Comparison of ENCODE assay signal across 15 mouse cellular contexts in genomic region chr2:164635266-164635665, GRCm38 (mm10). TPM values are rescaled to one million over a fixed set of nuclear protein-coding genes. Genes with fewer than 3 reads are reported as not detected.
DNase-seq lines count a peak whose midpoint lies in the region; ATAC-seq and TF ChIP-seq lines count a peak whose summit lies in the region.
"Had no signal": no experiment of that assay in that cellular context is flagged by ENCODE, and none has a peak within 500 bp of the region (broad histone marks: within the 10 kb centered on the region; RNA-seq: fewer than 3 reads in every experiment).

No protein-coding gene starts in this region.

- no peak overlapping the region for H3K9ac ChIP-seq in hindbrain, postnatal 0 days (replicated peaks; ENCODE audit: low read length)
- no peak overlapping the region for H3K9ac ChIP-seq in hindbrain, embryonic 16.5 days (ENCODE audit: low read depth, low read length)
- no peak overlapping the region for H3K9ac ChIP-seq in midbrain, postnatal 0 days (replicated peaks; ENCODE audit: low read length, poor library complexity, severe bottlenecking)
- no peak overlapping the region for H3K9ac ChIP-seq in midbrain, embryonic 15.5 days
- H3K9ac ChIP-seq: heart, embryonic 12.5 days had no signal

- H3K27me3 ChIP-seq in hindbrain, postnatal 0 days (ENCODE audit: insufficient read depth, low read length): no peaks in the 10 kb centered on the region
- H3K27me3 ChIP-seq in hindbrain, embryonic 16.5 days (replicated peaks; ENCODE audit: control insufficient read depth, insufficient read depth, low read length): no peaks in the 10 kb centered on the region
- no peaks in the 10 kb centered on the region for H3K27me3 ChIP-seq in midbrain, postnatal 0 days (ENCODE audit: insufficient read depth, low read length)
- H3K27me3 ChIP-seq in midbrain, embryonic 15.5 days (replicated peaks): no peaks in the 10 kb centered on the region
- H3K27me3 ChIP-seq: heart, embryonic 12.5 days had no signal

- no peak for DNase-seq in hindbrain, postnatal 0 days (ENCODE audit: low spot score)
- no peak for DNase-seq in midbrain, postnatal 0 days (ENCODE audit: low spot score)
- peak; percentile 70 for DNase-seq in ZHBTc4 (ENCODE audit: low read depth, low spot score)
- peak; percentile 13 for DNase-seq in naive thymus-derived CD4-positive, alpha-beta T cell, adult 2 months (ENCODE audit: low read depth)
- DNase-seq in cerebellum, adult 9-11 months: no peak
- no peak for DNase-seq in right cerebral cortex, adult 2 months (ENCODE audit: low spot score in 2 of 2)
- DNase-seq: kidney, postnatal 10 days; right cerebral cortex, adult 18-20 months had no signal

- no peak overlapping the region for H3K27ac ChIP-seq in hindbrain, postnatal 0 days
- H3K27ac ChIP-seq in hindbrain, embryonic 16.5 days (ENCODE audit: low read depth, low read length): no peak overlapping the region
- no peak overlapping the region for H3K27ac ChIP-seq in midbrain, postnatal 0 days (ENCODE audit: low read depth, low read length)
- no peak overlapping the region for H3K27ac ChIP-seq in midbrain, embryonic 15.5 days

- no peaks in the 10 kb centered on the region for H3K9me3 ChIP-seq in hindbrain, postnatal 0 days (ENCODE audit: low read length)
- H3K9me3 ChIP-seq in hindbrain, embryonic 16.5 days (ENCODE audit: control insufficient read depth, low read length): no peaks in the 10 kb centered on the region
- no peaks in the 10 kb centered on the region for H3K9me3 ChIP-seq in midbrain, postnatal 0 days (ENCODE audit: low read length)
- H3K9me3 ChIP-seq in midbrain, embryonic 15.5 days: no peaks in the 10 kb centered on the region

- no peaks in the 10 kb centered on the region for H3K36me3 ChIP-seq in hindbrain, postnatal 0 days (ENCODE audit: insufficient read depth, low read length)
- H3K36me3 ChIP-seq in hindbrain, embryonic 16.5 days (ENCODE audit: control insufficient read depth, insufficient read depth, low read length): no peaks in the 10 kb centered on the region
- H3K36me3 ChIP-seq in midbrain, postnatal 0 days (ENCODE audit: insufficient read depth, low read length): no peaks in the 10 kb centered on the region
- no peaks in the 10 kb centered on the region for H3K36me3 ChIP-seq in midbrain, embryonic 15.5 days (replicated peaks)
- H3K36me3 ChIP-seq: heart, embryonic 12.5 days had no signal

- H3K4me3 ChIP-seq in hindbrain, postnatal 0 days (ENCODE audit: low read length): no peak overlapping the region
- no peak overlapping the region for H3K4me3 ChIP-seq in hindbrain, embryonic 16.5 days (ENCODE audit: low read length)
- no peak overlapping the region for H3K4me3 ChIP-seq in midbrain, postnatal 0 days (ENCODE audit: low read depth, low read length)
- no peak overlapping the region for H3K4me3 ChIP-seq in midbrain, embryonic 15.5 days
- H3K4me3 ChIP-seq: heart, embryonic 12.5 days had no signal

- WGBS in hindbrain, postnatal 0 days: 83% methylated on average over 9 of the region's 9 CpGs
- 83% methylated on average over 9 of the region's 9 CpGs for WGBS in hindbrain, embryonic 16.5 days
- WGBS in midbrain, postnatal 0 days: 81% methylated on average over 9 of the region's 9 CpGs
- WGBS in midbrain, embryonic 15.5 days: 78% methylated on average over 9 of the region's 9 CpGs

- no peak for ATAC-seq in hindbrain, postnatal 0 days
- ATAC-seq in hindbrain, embryonic 16.5 days: no peak
- ATAC-seq in midbrain, postnatal 0 days (ENCODE audit: low FRiP score): no peak
- no peak for ATAC-seq in midbrain, embryonic 15.5 days (replicated peaks)

- TF ChIP-seq CTCF in hindbrain, postnatal 0 days (IDR thresholded peaks at IDR 0.05; ENCODE audit: low read depth): peak; percentile 28
- peak; percentile 11; the same call in 1 of the 2 replicates for TF ChIP-seq CTCF in midbrain, postnatal 0 days (IDR thresholded peaks at IDR 0.05)

- H3K4me2 ChIP-seq in hindbrain, postnatal 0 days (ENCODE audit: low read depth, low read length): no peak overlapping the region
- H3K4me2 ChIP-seq in hindbrain, embryonic 16.5 days (ENCODE audit: low read length): no peak overlapping the region
- H3K4me2 ChIP-seq in midbrain, postnatal 0 days (ENCODE audit: low read depth, low read length, poor library complexity, severe bottlenecking): no peak overlapping the region
- no peak overlapping the region for H3K4me2 ChIP-seq in midbrain, embryonic 15.5 days
- H3K4me2 ChIP-seq: heart, embryonic 12.5 days had no signal

- no peaks in the 10 kb centered on the region for H3K4me1 ChIP-seq in hindbrain, postnatal 0 days (ENCODE audit: insufficient read depth, low read length)
- H3K4me1 ChIP-seq in hindbrain, embryonic 16.5 days (ENCODE audit: control insufficient read depth, insufficient read depth, low read depth, low read length): no peaks in the 10 kb centered on the region
- H3K4me1 ChIP-seq in midbrain, postnatal 0 days (ENCODE audit: insufficient read depth, low read length): no peaks in the 10 kb centered on the region
- no peaks in the 10 kb centered on the region for H3K4me1 ChIP-seq in midbrain, embryonic 15.5 days
- H3K4me1 ChIP-seq: heart, embryonic 12.5 days had no signal

RNA-seq across cellular contexts. Expression of gene Wfdc16, which starts 3.3 kb away (rescaled TPM):
- not detected in 2 replicates for total RNA-seq in hindbrain, postnatal 0 days (2014; rRNA removed)
- not detected in 2 replicates for polyA plus RNA-seq in hindbrain, postnatal 0 days (2015; fragmentation: Nextera tagmentation; extraction: Ambion mirVana)
- polyA plus RNA-seq in hindbrain, embryonic 16.5 days (2015; fragmentation: Nextera tagmentation; extraction: Ambion mirVana): not detected in 2 replicates
- not detected in 2 replicates for total RNA-seq in midbrain, postnatal 0 days (2014; rRNA removed)
- polyA plus RNA-seq in midbrain, postnatal 0 days (2015; fragmentation: Nextera tagmentation; extraction: Ambion mirVana): not detected in 2 replicates
- polyA plus RNA-seq in midbrain, embryonic 15.5 days (2015; fragmentation: Nextera tagmentation; extraction: Ambion mirVana): not detected in 2 replicates
- total RNA-seq: left cerebral cortex, adult 8-10 months; liver, adult 2 months had no signal
- polyA plus RNA-seq: heart, embryonic 12.5 days; hindbrain, embryonic 11.5 days had no signal

RNA-seq across cellular contexts. Expression of gene Wfdc10, which starts 20.6 kb away (rescaled TPM):
- total RNA-seq in hindbrain, postnatal 0 days (2014; rRNA removed): not detected in 2 replicates
- polyA plus RNA-seq in hindbrain, postnatal 0 days (2015; fragmentation: Nextera tagmentation; extraction: Ambion mirVana): 0.60 TPM in 1 of 2 replicates, not detected in the other
- not detected in 2 replicates for polyA plus RNA-seq in hindbrain, embryonic 16.5 days (2015; fragmentation: Nextera tagmentation; extraction: Ambion mirVana)
- total RNA-seq in midbrain, postnatal 0 days (2014; rRNA removed): 3.5 TPM in 1 of 2 replicates, not detected in the other
- 0.38 and 0.42 TPM in 2 replicates for polyA plus RNA-seq in midbrain, postnatal 0 days (2015; fragmentation: Nextera tagmentation; extraction: Ambion mirVana)
- polyA plus RNA-seq in midbrain, embryonic 15.5 days (2015; fragmentation: Nextera tagmentation; extraction: Ambion mirVana): not detected in 2 replicates
- total RNA-seq: left cerebral cortex, adult 8-10 months; liver, adult 2 months; megakaryocyte progenitor cell, adult 5-6 weeks had no signal
- polyA plus RNA-seq: heart, embryonic 12.5 days; hindbrain, embryonic 11.5 days; liver, adult 2 months had no signal

RNA-seq across cellular contexts. Expression of gene Wfdc9, which starts 21.1 kb away (rescaled TPM):
- not detected in 2 replicates for total RNA-seq in hindbrain, postnatal 0 days (2014; rRNA removed)
- polyA plus RNA-seq in hindbrain, postnatal 0 days (2015; fragmentation: Nextera tagmentation; extraction: Ambion mirVana): not detected in 2 replicates
- polyA plus RNA-seq in hindbrain, embryonic 16.5 days (2015; fragmentation: Nextera tagmentation; extraction: Ambion mirVana): not detected in 2 replicates
- total RNA-seq in midbrain, postnatal 0 days (2014; rRNA removed): not detected in 2 replicates
- polyA plus RNA-seq in midbrain, postnatal 0 days (2015; fragmentation: Nextera tagmentation; extraction: Ambion mirVana): not detected in 2 replicates
- 0.34 TPM in 1 of 2 replicates, not detected in the other for polyA plus RNA-seq in midbrain, embryonic 15.5 days (2015; fragmentation: Nextera tagmentation; extraction: Ambion mirVana)
- total RNA-seq: left cerebral cortex, adult 8-10 months; liver, adult 2 months; megakaryocyte progenitor cell, adult 5-6 weeks had no signal
- polyA plus RNA-seq: heart, embryonic 12.5 days; hindbrain, embryonic 11.5 days; liver, adult 2 months had no signal

RNA-seq across cellular contexts. Expression of gene Wfdc8, which starts 21.8 kb away (rescaled TPM):
- total RNA-seq in hindbrain, postnatal 0 days (2014; rRNA removed): not detected in 2 replicates
- polyA plus RNA-seq in hindbrain, postnatal 0 days (2015; fragmentation: Nextera tagmentation; extraction: Ambion mirVana): not detected in 2 replicates
- polyA plus RNA-seq in hindbrain, embryonic 16.5 days (2015; fragmentation: Nextera tagmentation; extraction: Ambion mirVana): not detected in 2 replicates
- total RNA-seq in midbrain, postnatal 0 days (2014; rRNA removed): 0.28 TPM in 1 of 2 replicates, not detected in the other
- not detected in 2 replicates for polyA plus RNA-seq in midbrain, postnatal 0 days (2015; fragmentation: Nextera tagmentation; extraction: Ambion mirVana)
- polyA plus RNA-seq in midbrain, embryonic 15.5 days (2015; fragmentation: Nextera tagmentation; extraction: Ambion mirVana): not detected in 2 replicates
- total RNA-seq: left cerebral cortex, adult 8-10 months; liver, adult 2 months; megakaryocyte progenitor cell, adult 5-6 weeks had no signal
- polyA plus RNA-seq: heart, embryonic 12.5 days; hindbrain, embryonic 11.5 days; liver, adult 2 months had no signal

RNA-seq across cellular contexts. Expression of gene Wfdc6b, which starts 21.9 kb away (rescaled TPM):
- total RNA-seq in hindbrain, postnatal 0 days (2014; rRNA removed): not detected in 2 replicates
- polyA plus RNA-seq in hindbrain, postnatal 0 days (2015; fragmentation: Nextera tagmentation; extraction: Ambion mirVana): not detected in 2 replicates
- not detected in 2 replicates for polyA plus RNA-seq in hindbrain, embryonic 16.5 days (2015; fragmentation: Nextera tagmentation; extraction: Ambion mirVana)
- total RNA-seq in midbrain, postnatal 0 days (2014; rRNA removed): not detected in 2 replicates
- polyA plus RNA-seq in midbrain, postnatal 0 days (2015; fragmentation: Nextera tagmentation; extraction: Ambion mirVana): not detected in 2 replicates
- not detected in 2 replicates for polyA plus RNA-seq in midbrain, embryonic 15.5 days (2015; fragmentation: Nextera tagmentation; extraction: Ambion mirVana)
- total RNA-seq: left cerebral cortex, adult 8-10 months; liver, adult 2 months; megakaryocyte progenitor cell, adult 5-6 weeks had no signal
- polyA plus RNA-seq: heart, embryonic 12.5 days; hindbrain, embryonic 11.5 days; liver, adult 2 months had no signal

Comparison
In these comparisons a context has a peak if more than half of its experiments do, and no peak if none do; other contexts are left out.
1. DNase-seq: peak in ZHBTc4 (single experiment) and naive thymus-derived CD4-positive, alpha-beta T cell, adult 2 months (single experiment); none in hindbrain, postnatal 0 days (single experiment), midbrain, postnatal 0 days (single experiment), cerebellum, adult 9-11 months (single experiment) and right cerebral cortex, adult 2 months (0 of 2).